Mouse (Mus musculus) heart, embryonic 11.5 days (tissue): Measurements from ENCODE around the gene Gtf3c5. TPM values are rescaled to one million over a fixed set of nuclear protein-coding genes. Genes with fewer than 3 reads are reported as not detected.
A peak's percentile ranks its signal among the peaks of the same experiment; 100 is the strongest.

ENCODE experiments used
- ATAC-seq: fragments of 200-750 bp; cut with Nextera tagmentation; replicated peaks from 2 replicates; pipeline ENCODE4 v1.8.0; 2017; ENCODE audit warnings: moderate library complexity; ENCODE audit not compliant: insufficient number of reproducible peaks, low FRiP score, low TSS enrichment
- H3K27ac ChIP-seq: fragments of 300-500 bp; sonication (generic); 2 replicates; pipeline ENCODE4 v1.5.1; 2014; ENCODE audit warnings: mild to moderate bottlenecking, low read depth, low read length
- H3K27me3 ChIP-seq: fragments of 300-500 bp; sonication (generic); 2 replicates; pipeline ENCODE4 v1.6.1; 2014; ENCODE audit warnings: mild to moderate bottlenecking, low read length, mixed read lengths; ENCODE audit not compliant: control insufficient read depth, insufficient read depth
- H3K36me3 ChIP-seq: fragments of 300-500 bp; sonication (generic); 2 replicates; pipeline ENCODE4 v1.6.1; 2014; ENCODE audit warnings: mild to moderate bottlenecking, low read length, moderate library complexity, mixed read lengths; ENCODE audit not compliant: control insufficient read depth, insufficient read depth
- H3K4me1 ChIP-seq: fragments of 300-500 bp; sonication (generic); 2 replicates; pipeline ENCODE4 v1.6.1; 2014; ENCODE audit warnings: low read length; ENCODE audit not compliant: control insufficient read depth, insufficient read depth
- H3K4me2 ChIP-seq: fragments of 300-500 bp; sonication (generic); 2 replicates; pipeline ENCODE4 v1.6.1; 2014; ENCODE audit warnings: mild to moderate bottlenecking, moderate library complexity
- H3K4me3 ChIP-seq: fragments of 300-500 bp; sonication (generic); 2 replicates; pipeline ENCODE4 v1.5.1; 2014; ENCODE audit warnings: low read depth, low read length
- H3K9ac ChIP-seq: fragments of 300-500 bp; sonication (generic); 2 replicates; pipeline ENCODE4 v1.6.1; 2014; ENCODE audit warnings: mild to moderate bottlenecking, low read depth, low read length, moderate library complexity
- H3K9me3 ChIP-seq: fragments of 300-500 bp; sonication (generic); replicated peaks from 2 replicates; pipeline ENCODE4 v1.6.1; 2016; ENCODE audit warnings: low read length; ENCODE audit not compliant: control insufficient read depth
- WGBS: fragments of 180-500 bp; shearing (Covaris S2); extraction: QIAGEN DNeasy Blood & Tissue Kit; methylation state at CpG from one replicate; pipeline ENCODE4 v1.1.7; 2014; ENCODE audit not compliant: insufficient replicate concordance; 5-methylcytosine and 5-hydroxymethylcytosine counted together
- polyA plus RNA-seq: library from polyadenylated mRNA; unstranded; fragments of >200 nt; fragmentation: Nextera tagmentation; extraction: Ambion mirVana; gene quantifications from 2 replicates; pipeline ENCODE4 v1.2.1, GENCODE M21; 2014

Gtf3c5 gene
- polyA plus RNA-seq, 1 experiment from 2014 or later = 22.5 TPM

DNA sequence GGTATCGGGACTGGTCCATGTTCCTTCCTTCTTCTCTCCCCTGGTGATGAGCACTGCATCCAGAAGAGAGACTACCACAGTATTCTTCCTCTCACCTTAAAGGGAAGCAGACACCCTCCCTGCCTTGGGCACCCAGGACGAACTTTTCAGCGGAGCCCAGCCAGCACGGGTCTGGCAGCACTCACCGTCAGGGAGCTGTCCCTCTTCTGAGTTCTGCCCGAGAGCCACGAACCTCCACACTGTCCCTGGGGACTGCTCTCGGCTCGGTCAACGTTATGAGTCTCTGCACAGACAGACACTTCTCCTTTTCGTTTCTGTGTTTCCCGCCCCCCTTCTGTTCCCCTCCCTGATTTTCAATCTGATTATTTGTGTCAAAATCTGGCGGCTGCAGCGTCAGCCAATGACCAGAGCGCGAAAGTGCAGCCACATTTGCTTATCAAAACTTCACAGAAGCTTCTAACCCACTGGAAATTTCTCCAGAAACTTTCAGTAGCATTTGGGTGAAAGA, 38.2 kb upstream of the Gtf3c5 start, which contains the start of gene Gfi1b:
Gene Gfi1b (minus strand): TSS at position 319 of the 508 bp plus-strand sequence.
- no peak for ATAC-seq
- Histone ChIP-seq H3K4me2 (peak within 1 kb of the TSS; percentile 37), H3K9ac (peak within 1 kb of the TSS; percentile 47; the same call in 1 of the 2 replicates), H3K27ac (no peak within 1 kb of the TSS), H3K9me3 (no peaks in the 10 kb centered on the region), H3K4me3 (peak within 1 kb of the TSS; percentile 34), H3K27me3 (peaks cover 25% of the 10 kb centered on the region), H3K36me3 (no peaks in the 10 kb centered on the region), H3K4me1 (peaks cover 6% of the 10 kb centered on the region)
- WGBS = 9% methylated on average over 16 of the region's 16 CpGs

DNA sequence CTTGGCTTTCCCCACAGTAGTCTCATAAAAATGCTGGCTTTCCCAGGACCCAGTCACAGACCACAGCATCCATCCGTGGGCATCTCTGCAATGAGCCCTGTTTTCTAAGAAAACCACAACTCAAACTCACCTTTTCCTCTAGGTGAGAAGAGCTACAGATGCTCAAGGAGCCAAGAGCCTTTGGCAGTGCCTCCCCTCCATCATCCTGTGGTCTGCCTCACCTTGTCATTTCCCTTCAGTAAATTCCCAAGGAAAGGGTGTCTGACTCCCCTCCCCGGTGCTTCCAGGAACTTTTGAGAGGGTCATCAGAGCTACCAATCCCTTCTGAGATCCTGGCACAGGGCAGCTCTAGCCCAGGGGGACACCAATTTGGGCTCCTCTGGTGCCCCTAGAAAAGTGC, 37.6 kb upstream of the Gtf3c5 start:
- Histone ChIP-seq H3K4me3 (peak overlapping the region; percentile 34), H3K4me2 (peak overlapping the region; percentile 37), H3K9ac (peak overlapping the region; percentile 47; the same call in 1 of the 2 replicates), H3K4me1 (peaks cover 6% of the 10 kb centered on the region), H3K27me3 (peaks cover 25% of the 10 kb centered on the region), H3K36me3 (no peaks in the 10 kb centered on the region), H3K27ac (no peak overlapping the region), H3K9me3 (no peaks in the 10 kb centered on the region)
- ATAC-seq = no peak
- WGBS = 23% methylated on average over 2 of the region's 2 CpGs

DNA sequence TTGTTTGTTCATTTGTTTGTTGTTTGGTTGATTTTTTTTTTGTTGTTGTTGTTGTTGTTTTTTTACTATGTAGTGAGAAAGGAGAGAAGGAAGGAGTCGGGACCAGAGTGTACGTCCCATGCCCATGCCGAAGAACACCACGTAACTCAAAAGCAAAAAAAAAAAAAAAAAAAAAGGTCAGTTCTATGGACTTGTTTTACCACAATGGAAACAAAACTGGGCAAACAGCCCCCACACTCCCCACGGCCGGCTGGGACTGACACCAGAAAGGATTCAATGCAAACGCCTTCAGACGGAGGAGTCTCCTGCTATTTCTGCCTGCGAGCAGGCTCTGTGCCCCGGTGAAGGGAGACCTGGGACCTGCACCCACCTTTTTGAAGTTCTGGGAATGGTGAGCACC, 37.0 kb upstream of the Gtf3c5 start:
- ATAC-seq = no peak
- no peak overlapping the region for H3K27ac ChIP-seq
- peak overlapping the region; percentile 49; the same call in 1 of the 2 replicates for H3K4me2 ChIP-seq
- H3K4me1 ChIP-seq = peaks cover 6% of the 10 kb centered on the region
- peaks cover 25% of the 10 kb centered on the region for H3K27me3 ChIP-seq
- no peak overlapping the region for H3K9ac ChIP-seq
- H3K36me3 ChIP-seq = no peaks in the 10 kb centered on the region
- H3K9me3 ChIP-seq = no peaks in the 10 kb centered on the region
- peak overlapping the region; percentile 34; the same call in 1 of the 2 replicates for H3K4me3 ChIP-seq
- 55% methylated on average over 10 of the region's 10 CpGs for WGBS

DNA sequence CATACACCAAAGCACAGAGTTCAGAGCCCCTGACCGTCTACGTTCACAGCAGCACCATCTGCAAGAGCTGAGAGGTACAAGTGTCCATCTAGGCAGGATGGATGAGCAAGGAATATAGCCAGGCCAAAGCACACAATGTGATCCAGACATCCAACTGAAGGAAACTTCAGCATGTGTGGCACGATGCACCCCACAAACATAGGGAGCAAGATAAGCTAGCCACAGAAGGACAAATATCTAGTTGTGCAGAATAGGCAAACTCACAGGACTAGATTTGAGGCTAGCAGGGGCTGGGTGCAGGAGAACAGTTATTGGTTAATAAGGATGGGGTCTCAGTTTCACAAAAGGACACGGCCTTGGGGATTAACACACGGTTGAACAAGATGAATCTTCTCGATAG, 35.8 kb upstream of the Gtf3c5 start:
- no peaks in the 10 kb centered on the region for H3K36me3 ChIP-seq

DNA sequence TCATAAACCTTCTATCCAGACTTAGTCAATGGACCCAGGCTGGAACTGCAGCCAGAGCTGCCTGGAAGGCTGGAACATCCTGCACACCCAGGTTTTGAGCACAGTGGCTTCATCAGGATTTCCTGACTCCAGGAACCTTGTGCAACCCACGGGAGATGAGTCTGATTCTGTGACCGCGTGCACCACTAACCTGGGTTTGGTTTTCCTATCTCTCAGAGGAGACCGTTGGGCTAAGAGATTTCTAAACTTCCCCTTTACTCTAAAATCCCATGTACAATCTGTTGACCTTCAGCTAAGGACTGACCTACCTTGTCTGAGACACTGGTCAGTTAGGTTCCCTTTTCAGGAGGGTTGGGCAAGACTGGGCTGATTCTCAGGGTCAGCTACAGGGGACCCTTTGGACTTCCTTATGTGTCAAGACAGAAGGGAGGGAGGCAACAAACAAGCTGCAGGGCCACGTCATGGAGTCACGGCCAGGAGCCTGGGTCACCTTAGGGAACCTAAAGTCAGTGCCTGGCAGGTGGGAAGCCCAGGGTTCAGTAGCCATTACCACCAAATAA, 35.3 kb upstream of the Gtf3c5 start:
- no peak for ATAC-seq
- H3K36me3 ChIP-seq = no peaks in the 10 kb centered on the region
- WGBS = 74% methylated on average over 6 of the region's 6 CpGs
- H3K27ac ChIP-seq = no peak overlapping the region
- no peaks in the 10 kb centered on the region for H3K9me3 ChIP-seq
- peaks cover 6% of the 10 kb centered on the region for H3K4me1 ChIP-seq
- H3K4me2 ChIP-seq = peak overlapping the region; percentile 49
- H3K27me3 ChIP-seq = peaks cover 25% of the 10 kb centered on the region
- no peak overlapping the region for H3K9ac ChIP-seq
- peak overlapping the region; percentile 15; the same call in 1 of the 2 replicates for H3K4me3 ChIP-seq

More for the DNA sequence above, 35.8 kb upstream of the Gtf3c5 start:
- WGBS = 80% methylated on average over 6 of the region's 6 CpGs
- no peak overlapping the region for H3K9ac ChIP-seq
- no peak for ATAC-seq
- H3K9me3 ChIP-seq = no peaks in the 10 kb centered on the region
- H3K4me2 ChIP-seq = peak overlapping the region; percentile 49
- no peak overlapping the region for H3K27ac ChIP-seq
- H3K27me3 ChIP-seq = peaks cover 25% of the 10 kb centered on the region
- peaks cover 6% of the 10 kb centered on the region for H3K4me1 ChIP-seq
- peak overlapping the region; percentile 15; the same call in 1 of the 2 replicates for H3K4me3 ChIP-seq

DNA sequence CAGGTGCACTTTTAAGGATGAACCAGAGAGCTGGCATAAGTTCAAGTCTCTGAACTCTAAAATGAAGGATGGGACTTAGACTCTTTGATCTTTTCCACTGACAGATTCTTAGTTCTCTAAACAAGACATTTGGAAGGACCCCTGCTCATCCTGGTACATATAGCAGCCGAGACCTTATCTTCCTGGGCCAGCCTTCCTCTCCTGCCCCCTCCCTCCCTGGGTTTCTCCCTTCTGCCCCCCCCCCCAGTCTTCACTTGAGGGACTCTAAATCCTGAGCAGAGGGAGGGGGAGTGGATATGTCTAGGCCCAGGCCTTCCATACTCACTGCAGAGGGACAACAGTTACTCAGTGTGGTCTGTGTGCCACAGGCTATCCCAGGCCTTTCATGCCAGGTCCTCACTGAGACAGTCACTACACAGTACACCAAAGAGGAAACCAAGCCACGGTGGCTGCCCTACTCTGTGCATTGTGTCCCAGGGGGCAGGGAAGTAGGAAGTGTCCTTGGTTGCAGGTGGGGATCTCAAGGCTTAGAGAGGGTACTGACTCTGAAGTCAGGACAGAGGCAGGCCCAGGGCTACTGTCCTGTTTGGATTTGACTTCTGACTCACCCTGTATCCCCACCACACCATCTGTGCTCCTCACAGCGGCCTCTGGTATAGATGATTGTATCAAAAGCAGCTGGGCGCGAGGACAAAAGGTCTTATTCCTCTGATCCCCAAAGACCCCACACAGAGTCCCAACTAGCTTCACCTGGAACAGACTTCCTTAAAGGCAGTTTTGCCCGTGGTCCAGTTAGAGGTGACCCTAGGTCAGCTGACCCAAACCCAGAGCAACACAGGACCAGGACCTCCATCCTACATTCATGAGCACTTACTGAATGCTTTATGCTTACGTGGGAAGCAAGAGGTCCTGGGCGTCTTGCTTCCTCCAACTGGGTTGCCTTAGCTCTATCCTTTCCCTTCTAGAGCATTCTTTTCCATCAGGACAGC, 34.2 kb upstream of the Gtf3c5 start:
- peaks cover 6% of the 10 kb centered on the region for H3K4me1 ChIP-seq
- peaks cover 22% of the 10 kb centered on the region for H3K27me3 ChIP-seq
- H3K27ac ChIP-seq = peak overlapping the region; percentile 74; the same call in 1 of the 2 replicates
- H3K9ac ChIP-seq = peak overlapping the region; percentile 50; the same call in 1 of the 2 replicates
- no peaks in the 10 kb centered on the region for H3K9me3 ChIP-seq
- no peaks in the 10 kb centered on the region for H3K36me3 ChIP-seq
- H3K4me3 ChIP-seq = no peak overlapping the region
- ATAC-seq = no peak
- peak overlapping the region; percentile 49 for H3K4me2 ChIP-seq
- 69% methylated on average over 8 of the region's 8 CpGs for WGBS

DNA sequence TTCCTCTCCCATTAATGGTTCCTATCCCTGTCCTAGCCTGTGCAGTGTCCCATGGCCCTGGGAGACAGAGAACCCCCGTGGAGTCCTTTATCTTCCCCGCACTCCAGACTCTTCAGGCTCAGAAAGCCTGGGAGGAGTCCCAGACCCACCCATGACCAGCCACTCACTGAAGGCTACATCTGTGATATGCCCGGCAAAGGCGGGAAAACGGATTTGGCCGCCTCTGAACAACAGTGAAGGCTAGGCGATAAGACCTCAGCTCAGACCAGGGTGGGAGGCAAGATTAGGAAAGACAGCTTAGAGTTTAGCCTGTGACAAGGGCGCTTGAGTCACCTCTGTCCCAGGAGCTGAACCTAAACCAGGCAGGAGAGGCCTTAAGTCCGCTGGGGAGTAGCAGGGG, 33.3 kb upstream of the Gtf3c5 start:
- Histone ChIP-seq H3K4me1 (peaks cover 6% of the 10 kb centered on the region), H3K27ac (peak overlapping the region; percentile 74), H3K4me2 (peak overlapping the region; percentile 49), H3K27me3 (peaks cover 18% of the 10 kb centered on the region), H3K9me3 (no peaks in the 10 kb centered on the region), H3K9ac (peak overlapping the region; percentile 50; the same call in 1 of the 2 replicates), H3K36me3 (no peaks in the 10 kb centered on the region), H3K4me3 (no peak overlapping the region)
- 39% methylated on average over 9 of the region's 9 CpGs for WGBS
- ATAC-seq = peak; percentile 74

DNA sequence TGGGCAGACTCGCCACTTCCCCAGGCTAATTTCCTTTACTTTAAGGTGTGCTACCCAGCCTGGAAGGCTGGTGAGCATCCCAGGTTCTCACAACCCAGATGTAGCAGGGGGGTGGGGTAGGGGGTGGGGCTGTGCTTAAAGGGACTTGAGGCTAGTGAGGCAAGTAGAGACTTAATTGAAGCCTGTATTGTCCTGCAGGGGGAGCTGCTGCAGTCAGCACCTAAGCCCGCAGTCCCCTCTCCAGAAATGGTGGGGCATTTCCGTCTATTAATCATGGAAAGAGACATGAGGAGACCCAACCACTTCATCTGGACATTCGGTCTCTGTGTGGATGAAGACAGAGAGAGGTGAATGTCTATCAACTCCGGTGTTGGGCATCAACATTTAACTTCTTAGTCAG, 32.8 kb upstream of the Gtf3c5 start:
- H3K36me3 ChIP-seq = no peaks in the 10 kb centered on the region
- peaks cover 6% of the 10 kb centered on the region for H3K4me1 ChIP-seq
- H3K4me3 ChIP-seq = no peak overlapping the region
- H3K4me2 ChIP-seq = peak overlapping the region; percentile 49
- no peak for ATAC-seq
- H3K9ac ChIP-seq = no peak overlapping the region
- no peaks in the 10 kb centered on the region for H3K9me3 ChIP-seq
- H3K27me3 ChIP-seq = peaks cover 13% of the 10 kb centered on the region
- WGBS = 31% methylated on average over 5 of the region's 5 CpGs
- no peak overlapping the region for H3K27ac ChIP-seq
